Mouse (Mus musculus) spleen, adult 2 months (tissue): ENCODE data around the gene Olfr429.

Source experiments
- CTCF ChIP-seq: fragments of 200-500 bp; IDR thresholded peaks from 2 replicates; pipeline ENCODE4 v1.5.1; 2011; ENCODE audit warnings: mild to moderate bottlenecking, inconsistent platforms; ENCODE audit not compliant: insufficient read depth, insufficient read length, insufficient replicate concordance; ENCODE audit errors: extremely low read depth
- POLR2A ChIP-seq: fragments of 200-500 bp; IDR thresholded peaks from 2 replicates; pipeline ENCODE4 v1.6.1; 2011; ENCODE audit warnings: low read depth, low read length, inconsistent platforms

DNA sequence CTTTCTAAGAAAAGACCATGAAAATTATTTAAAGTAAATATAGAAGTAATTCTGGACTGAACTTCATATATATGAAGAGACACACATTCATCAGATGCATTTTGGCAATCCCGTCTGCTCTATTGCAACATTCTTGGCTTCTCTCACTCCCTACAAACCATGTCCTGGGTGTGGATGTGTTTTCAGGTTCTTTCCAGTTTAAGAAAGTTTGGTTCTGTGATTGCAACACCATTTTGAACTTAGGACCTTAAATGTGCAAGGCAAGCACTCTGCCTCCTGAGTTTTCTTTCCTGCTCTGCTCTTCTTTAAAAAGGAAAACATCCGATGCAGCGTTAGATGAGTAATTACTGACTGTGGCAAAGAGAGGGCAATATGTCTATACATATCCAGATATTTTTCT lies 45.7 kb upstream of the Olfr429 start:
- TF ChIP-seq CTCF (no peak), POLR2A (no peak)
